ENCODE assay signal across 20 mouse cellular contexts in the genomic region with DNA sequence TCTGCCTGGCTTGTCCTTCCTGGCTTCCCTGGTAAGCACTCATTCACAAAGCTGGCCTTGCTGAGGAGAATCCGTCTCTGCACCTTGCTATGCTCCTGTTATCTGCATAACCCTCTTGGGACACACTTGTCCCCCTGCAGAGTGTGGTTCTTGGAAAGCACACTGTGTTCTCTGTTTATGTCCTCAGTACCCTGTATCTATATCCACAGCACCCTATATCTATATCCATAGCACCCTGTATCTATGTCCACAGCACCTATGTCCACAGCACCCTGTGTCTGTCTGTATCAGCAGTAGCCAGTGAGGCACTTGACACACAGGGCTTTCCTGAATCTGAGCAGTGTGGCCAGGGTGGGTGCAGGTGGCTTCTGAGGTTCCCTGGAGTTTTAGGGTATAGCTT. TPM values are rescaled to one million over a fixed set of nuclear protein-coding genes. Genes with fewer than 3 reads are reported as not detected.
"Had no signal": no experiment of that assay in that cellular context is flagged by ENCODE, and none has a peak within 500 bp of the region (broad histone marks: within the 10 kb centered on the region; RNA-seq: fewer than 3 reads in every experiment).

No protein-coding gene starts in this region.

- H3K27ac ChIP-seq: kidney, postnatal 0 days; layer of hippocampus, adult 2 months; left cerebral cortex, adult 2 months; lung, embryonic 15.5 days; midbrain, embryonic 12.5 days; midbrain, embryonic 15.5 days; neural tube, embryonic 12.5 days; stomach, embryonic 15.5 days had no signal

- H3K27me3 ChIP-seq: lung, embryonic 15.5 days; midbrain, embryonic 12.5 days; midbrain, embryonic 15.5 days; neural tube, embryonic 12.5 days; stomach, embryonic 15.5 days had no signal

- H3K4me3 ChIP-seq: layer of hippocampus, adult 2 months; left cerebral cortex, adult 2 months; lung, embryonic 15.5 days; midbrain, embryonic 12.5 days; midbrain, embryonic 15.5 days; neural tube, embryonic 12.5 days; stomach, embryonic 15.5 days had no signal

- H3K9ac ChIP-seq: lung, embryonic 15.5 days; midbrain, embryonic 12.5 days; midbrain, embryonic 15.5 days; neural tube, embryonic 12.5 days; stomach, embryonic 15.5 days had no signal

- DNase-seq: kidney, adult 2 months; kidney, postnatal 25 days; layer of hippocampus, postnatal 36 days; lung, adult 18-20 months; lung, postnatal 10 days; lung, postnatal 36 days; retina, postnatal 1 day; right cerebral cortex, postnatal 25 days; spleen, adult 18-20 months; thymus, postnatal 25 days had no signal

- H3K4me2 ChIP-seq: lung, embryonic 15.5 days; midbrain, embryonic 12.5 days; midbrain, embryonic 15.5 days; neural tube, embryonic 12.5 days; stomach, embryonic 15.5 days had no signal

- H3K4me1 ChIP-seq: lung, embryonic 15.5 days; midbrain, embryonic 12.5 days; midbrain, embryonic 15.5 days; neural tube, embryonic 12.5 days; stomach, embryonic 15.5 days had no signal

- H3K9me3 ChIP-seq: lung, embryonic 15.5 days; midbrain, embryonic 12.5 days; midbrain, embryonic 15.5 days; neural tube, embryonic 12.5 days; stomach, embryonic 15.5 days had no signal

- ATAC-seq: intestine, postnatal 0 days; midbrain, embryonic 15.5 days had no signal

RNA-seq across cellular contexts. Expression of a gene that starts 59.4 kb away (rescaled TPM):
- total RNA-seq: neutrophil, adult 5-6 weeks had no signal
